Mouse (Mus musculus) limb, embryonic 12.5 days (tissue): ENCODE measurements at regions not wholly inside any gene's neighbourhood (a gene's known extent, or its start where the extent isn't known, plus 50 kb on each side); places are given as distances from the start of the nearest gene placed in this dataset.
A peak's percentile ranks its signal among the peaks of the same experiment; 100 is the strongest.

ENCODE experiments used
- ATAC-seq: fragments of 200-750 bp; cut with Nextera tagmentation; 2 replicates; pipeline ENCODE4 v1.8.0; 2017; ENCODE audit warnings: low read depth, moderate TSS enrichment; ENCODE audit not compliant: insufficient number of reproducible peaks, insufficient read depth, low FRiP score, low TSS enrichment
- H3K27ac ChIP-seq: fragments of 300-500 bp; sonication (generic); 2 replicates; pipeline ENCODE4 v1.5.1; 2016; ENCODE audit warnings: mild to moderate bottlenecking, moderate library complexity
- H3K27me3 ChIP-seq: fragments of 300-500 bp; sonication (generic); 2 replicates; pipeline ENCODE4 v1.6.1; 2016; ENCODE audit warnings: mild to moderate bottlenecking, moderate library complexity
- H3K36me3 ChIP-seq: fragments of 300-500 bp; sonication (generic); 2 replicates; pipeline ENCODE4 v1.6.1; 2016; ENCODE audit warnings: mild to moderate bottlenecking, moderate library complexity
- H3K4me1 ChIP-seq: fragments of 300-500 bp; sonication (generic); replicated peaks from 2 replicates; pipeline ENCODE4 v1.6.1; 2016
- H3K4me2 ChIP-seq: fragments of 300-500 bp; sonication (generic); 2 replicates; pipeline ENCODE4 v1.6.1; 2016; ENCODE audit warnings: mild to moderate bottlenecking, moderate library complexity
- H3K4me3 ChIP-seq: fragments of 300-500 bp; sonication (generic); replicated peaks from 2 replicates; pipeline ENCODE4 v1.5.1; 2016; ENCODE audit warnings: mild to moderate bottlenecking
- H3K9ac ChIP-seq: fragments of 300-500 bp; sonication (generic); replicated peaks from 2 replicates; pipeline ENCODE4 v1.6.1; 2016; ENCODE audit warnings: mild to moderate bottlenecking, moderate library complexity
- H3K9me3 ChIP-seq: fragments of 300-500 bp; sonication (generic); 2 replicates; pipeline ENCODE4 v1.6.1; 2016; ENCODE audit warnings: mild to moderate bottlenecking, moderate library complexity
- WGBS: fragments of 180-500 bp; shearing (Covaris S2); methylation state at CpG from one replicate; pipeline ENCODE4 v1.1.7; 2016; 5-methylcytosine and 5-hydroxymethylcytosine counted together

GRCm38 (mm10) chr9:47909051-47909450 is 252.8 kb upstream of the Nxpe4 start:
- Histone ChIP-seq H3K4me2 (no peak overlapping the region), H3K27me3 (peaks cover 12% of the 10 kb centered on the region; the same call in 1 of the 2 replicates), H3K4me3 (no peak overlapping the region), H3K27ac (no peak overlapping the region), H3K36me3 (no peaks in the 10 kb centered on the region), H3K4me1 (peaks cover 21% of the 10 kb centered on the region), H3K9me3 (no peaks in the 10 kb centered on the region), H3K9ac (no peak overlapping the region)
- 25% methylated on average over 5 of the region's 5 CpGs for WGBS
- ATAC-seq, result no peak

- Histone ChIP-seq H3K27me3 (peaks cover 8% of the 10 kb centered on the region; the same call in 1 of the 2 replicates), H3K36me3 (no peaks in the 10 kb centered on the region), H3K4me2 (no peak overlapping the region), H3K9me3 (no peaks in the 10 kb centered on the region), H3K4me3 (no peak overlapping the region), H3K4me1 (peaks cover 9% of the 10 kb centered on the region; the same call in 1 of the 2 replicates), H3K27ac (no peak overlapping the region), H3K9ac (no peak overlapping the region)
- ATAC-seq, result no peak
- WGBS, result 47% methylated on average over 6 of the region's 6 CpGs
Measured at GRCm38 (mm10) chr9:47910501-47910906, 251.3 kb upstream of the Nxpe4 start.

- no peak for ATAC-seq
- H3K4me2 ChIP-seq, result no peak overlapping the region
- H3K4me3 ChIP-seq, result no peak overlapping the region
- no peaks in the 10 kb centered on the region for H3K9me3 ChIP-seq
- H3K27me3 ChIP-seq, result peaks cover 8% of the 10 kb centered on the region; the same call in 1 of the 2 replicates
- H3K4me1 ChIP-seq, result peaks cover 9% of the 10 kb centered on the region; the same call in 1 of the 2 replicates
- no peak overlapping the region for H3K27ac ChIP-seq
- H3K36me3 ChIP-seq, result no peaks in the 10 kb centered on the region
- no peak overlapping the region for H3K9ac ChIP-seq
- 59% methylated on average over 5 of the region's 5 CpGs for WGBS
Measured at GRCm38 (mm10) chr9:47912823-47913222, 249.0 kb upstream of the Nxpe4 start.

- Histone ChIP-seq H3K9me3 (0 out of 2 replicates have a peak, but pooled peaks cover 3% of the 10 kb centered on the region), H3K4me3 (no peak overlapping the region), H3K4me2 (no peak overlapping the region), H3K27me3 (peaks cover 9% of the 10 kb centered on the region; the same call in 1 of the 2 replicates), H3K4me1 (peaks cover 15% of the 10 kb centered on the region), H3K36me3 (no peaks in the 10 kb centered on the region), H3K27ac (no peak overlapping the region), H3K9ac (no peak overlapping the region)
- no peak for ATAC-seq
- 83% methylated on average over 2 of the region's 2 CpGs for WGBS
Measured at GRCm38 (mm10) chr9:47935299-47935698, 226.5 kb upstream of the Nxpe4 start.

- 72% methylated on average over 7 of the region's 7 CpGs for WGBS
- ATAC-seq, result no peak
- H3K4me2 ChIP-seq, result no peak overlapping the region
Measured at GRCm38 (mm10) chr9:47935957-47936457, 225.8 kb upstream of the Nxpe4 start.

GRCm38 (mm10) chr9:47938941-47939710 is 222.7 kb upstream of the Nxpe4 start:
- Histone ChIP-seq H3K4me1 (peaks cover 16% of the 10 kb centered on the region; the same call in 1 of the 2 replicates), H3K9ac (no peak overlapping the region), H3K36me3 (no peaks in the 10 kb centered on the region), H3K9me3 (0 out of 2 replicates have a peak, but pooled peaks cover 3% of the 10 kb centered on the region), H3K27me3 (no peaks in the 10 kb centered on the region), H3K4me2 (no peak overlapping the region), H3K27ac (no peak overlapping the region), H3K4me3 (no peak overlapping the region)
- WGBS, result 79% methylated on average over 14 of the region's 14 CpGs
- no peak for ATAC-seq

More at GRCm38 (mm10) chr9:47935957-47936457, 225.8 kb upstream of the Nxpe4 start:
- Histone ChIP-seq H3K4me1 (peaks cover 15% of the 10 kb centered on the region), H3K4me3 (no peak overlapping the region), H3K36me3 (no peaks in the 10 kb centered on the region), H3K9ac (no peak overlapping the region), H3K27ac (0 out of 2 replicates have a peak overlapping the region, but pooled peaks have one; percentile 8), H3K9me3 (0 out of 2 replicates have a peak, but pooled peaks cover 3% of the 10 kb centered on the region), H3K27me3 (peaks cover 5% of the 10 kb centered on the region; the same call in 1 of the 2 replicates)

GRCm38 (mm10) chr9:47942761-47943583 is 218.9 kb upstream of the Nxpe4 start:
- no peak overlapping the region for H3K4me2 ChIP-seq
- ATAC-seq, result no peak
- WGBS, result 66% methylated on average over 11 of the region's 11 CpGs

GRCm38 (mm10) chr9:47946226-47946625 is 215.6 kb upstream of the Nxpe4 start:
- H3K36me3 ChIP-seq, result no peaks in the 10 kb centered on the region
- no peak overlapping the region for H3K9ac ChIP-seq
- ATAC-seq, result no peak
- no peak overlapping the region for H3K4me3 ChIP-seq
- 88% methylated on average over 7 of the region's 7 CpGs for WGBS
- H3K9me3 ChIP-seq, result no peaks in the 10 kb centered on the region
- H3K27me3 ChIP-seq, result no peaks in the 10 kb centered on the region; the same call in 1 of the 2 replicates
- H3K4me2 ChIP-seq, result no peak overlapping the region
- H3K4me1 ChIP-seq, result peaks cover 5% of the 10 kb centered on the region
- no peak overlapping the region for H3K27ac ChIP-seq

More at GRCm38 (mm10) chr9:47942761-47943583, 218.9 kb upstream of the Nxpe4 start:
- Histone ChIP-seq H3K27ac (no peak overlapping the region), H3K36me3 (no peaks in the 10 kb centered on the region), H3K4me3 (no peak overlapping the region), H3K9me3 (no peaks in the 10 kb centered on the region), H3K27me3 (no peaks in the 10 kb centered on the region), H3K9ac (no peak overlapping the region), H3K4me1 (peaks cover 5% of the 10 kb centered on the region; the same call in 1 of the 2 replicates)

GRCm38 (mm10) chr9:47957881-47958280 is 203.9 kb upstream of the Nxpe4 start:
- 78% methylated on average over 3 of the region's 3 CpGs for WGBS
- Histone ChIP-seq H3K4me3 (no peak overlapping the region), H3K4me1 (peaks cover 35% of the 10 kb centered on the region), H3K9me3 (peaks cover 4% of the 10 kb centered on the region), H3K27ac (no peak overlapping the region), H3K4me2 (no peak overlapping the region), H3K27me3 (no peaks in the 10 kb centered on the region), H3K9ac (no peak overlapping the region), H3K36me3 (no peaks in the 10 kb centered on the region)
- ATAC-seq, result no peak

- peaks cover 43% of the 10 kb centered on the region for H3K4me1 ChIP-seq
Measured at GRCm38 (mm10) chr9:47958861-47959260, 203.0 kb upstream of the Nxpe4 start.

GRCm38 (mm10) chr9:47961176-47961575 is 200.6 kb upstream of the Nxpe4 start:
- 87% methylated on average over 4 of the region's 4 CpGs for WGBS
- Histone ChIP-seq H3K9ac (no peak overlapping the region), H3K4me1 (peaks cover 43% of the 10 kb centered on the region)

More at GRCm38 (mm10) chr9:47958861-47959260, 203.0 kb upstream of the Nxpe4 start:
- H3K27ac ChIP-seq, result no peak overlapping the region
- H3K27me3 ChIP-seq, result no peaks in the 10 kb centered on the region
- H3K4me2 ChIP-seq, result no peak overlapping the region
- H3K9ac ChIP-seq, result no peak overlapping the region
- no peak overlapping the region for H3K4me3 ChIP-seq
- no peak for ATAC-seq
- H3K9me3 ChIP-seq, result peaks cover under 1% of the 10 kb centered on the region; the same call in 1 of the 2 replicates
- 95% methylated on average over 6 of the region's 6 CpGs for WGBS
- H3K36me3 ChIP-seq, result no peaks in the 10 kb centered on the region

More at GRCm38 (mm10) chr9:47961176-47961575, 200.6 kb upstream of the Nxpe4 start:
- Histone ChIP-seq H3K27ac (peak overlapping the region; percentile 45; the same call in 1 of the 2 replicates), H3K4me2 (no peak overlapping the region), H3K4me3 (no peak overlapping the region), H3K36me3 (no peaks in the 10 kb centered on the region), H3K9me3 (no peaks in the 10 kb centered on the region), H3K27me3 (no peaks in the 10 kb centered on the region)
- ATAC-seq, result no peak
